Mouse (Mus musculus) frontal cortex, postnatal 36 days (tissue): ENCODE data around the gene Ybx2.
"Not testable (repeated sequence)": the region's sequence is repeated elsewhere in the genome, so short reads cannot be mapped to it uniquely, and the experiment has no call there.

Experiments
- DNase-seq, 2 experiments: peaks; one replicate each; pipeline ENCODE4 v3.0.0; 2022; ENCODE audit warnings: low spot score in 2 of 2

Gene Ybx2

DNA sequence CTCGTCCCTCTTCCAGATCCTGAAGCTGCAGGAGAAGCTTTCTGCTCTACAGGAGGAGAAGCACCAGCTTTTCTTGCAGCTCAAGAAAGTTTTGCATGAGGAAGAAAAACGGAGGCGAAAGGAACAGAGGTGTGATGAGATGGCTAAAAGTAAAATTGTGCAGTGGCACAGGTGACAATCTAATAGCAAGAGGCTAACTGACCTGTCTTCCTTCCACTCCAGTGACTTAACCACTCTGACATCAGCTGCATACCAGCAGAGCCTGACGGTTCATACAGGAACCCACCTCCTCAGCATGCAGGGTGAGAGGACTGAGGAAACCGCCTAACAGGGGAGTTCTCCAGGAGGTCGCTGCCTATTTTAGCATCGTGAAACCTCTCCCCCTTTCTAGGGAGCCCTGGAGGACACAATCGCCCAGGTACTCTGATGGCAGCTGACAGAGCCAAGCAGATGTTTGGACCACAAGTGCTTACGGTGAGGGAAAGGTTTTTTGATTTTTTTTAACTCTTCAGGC is 20.6 kb upstream of the Ybx2 start:
- DNase-seq: no peak

GRCm38 (mm10) chr11:69915667-69916627 is 19.6 kb upstream of the Ybx2 start:
- no peak for DNase-seq

DNA sequence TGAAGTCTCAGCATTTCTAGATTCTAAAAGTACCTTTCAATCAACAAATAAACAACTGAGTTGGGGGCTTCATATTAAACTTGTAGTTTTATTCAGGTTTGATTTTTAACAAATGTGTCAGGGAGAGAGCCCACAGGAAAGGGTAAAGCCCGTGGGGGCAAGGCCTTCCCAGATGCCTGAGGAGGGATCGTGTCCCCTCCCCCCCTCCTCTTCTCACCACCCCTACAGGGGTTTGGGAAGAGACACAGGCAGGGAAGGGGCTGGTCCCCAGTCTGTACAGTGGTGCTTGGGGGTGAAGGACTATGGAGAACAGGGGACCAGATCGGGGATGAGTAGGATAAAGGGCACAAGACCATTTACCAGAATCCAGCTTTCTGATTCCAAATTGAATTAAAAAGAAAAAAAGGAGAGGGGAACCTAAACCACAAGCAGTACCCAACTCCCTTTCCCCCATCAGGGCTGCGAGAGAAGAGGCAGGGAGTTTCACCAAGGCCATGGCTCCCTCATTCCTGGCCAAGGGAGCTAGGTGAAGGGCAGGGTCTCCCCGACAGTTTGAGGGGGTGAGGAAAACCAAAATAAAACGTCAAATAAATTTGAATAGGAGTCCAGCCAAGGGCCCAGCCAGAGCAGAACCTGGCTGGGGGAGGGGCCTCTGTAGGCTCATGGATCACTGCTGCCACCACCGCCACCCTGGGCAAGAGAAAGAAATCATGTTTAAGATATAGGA is 18.8 kb upstream of the Ybx2 start:
- DNase-seq: not testable (repeated sequence)

DNA sequence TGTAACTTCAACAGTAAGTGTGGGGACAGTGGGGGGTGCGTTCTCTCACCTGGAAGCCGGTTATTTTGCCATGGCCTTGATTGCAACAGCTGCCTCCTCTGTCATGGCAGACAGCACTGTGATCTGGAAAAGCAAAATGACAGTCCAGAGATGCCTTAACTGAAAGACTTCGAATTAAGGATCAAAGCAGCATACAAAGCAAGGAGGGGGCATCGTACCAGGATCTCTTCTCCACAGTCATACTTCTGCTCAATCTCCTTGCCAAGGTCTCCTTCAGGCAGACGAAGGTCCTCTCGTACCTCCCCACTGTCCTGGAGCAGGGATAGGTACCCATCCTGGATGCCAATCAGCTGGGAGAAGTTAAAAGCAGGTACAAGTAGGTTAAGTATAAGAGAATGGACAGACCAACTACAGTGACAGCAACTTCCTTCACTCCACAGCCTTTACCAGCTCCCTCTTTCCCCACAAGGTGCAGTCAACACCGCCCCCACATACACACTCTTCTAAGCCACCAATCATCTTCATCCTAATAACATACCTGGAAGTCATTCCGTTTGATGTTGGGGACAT is 18.1 kb upstream of the Ybx2 start:
- DNase-seq: no peak

GRCm38 (mm10) chr11:69918118-69918517 is 17.5 kb upstream of the Ybx2 start:
- DNase-seq: no peak

DNA sequence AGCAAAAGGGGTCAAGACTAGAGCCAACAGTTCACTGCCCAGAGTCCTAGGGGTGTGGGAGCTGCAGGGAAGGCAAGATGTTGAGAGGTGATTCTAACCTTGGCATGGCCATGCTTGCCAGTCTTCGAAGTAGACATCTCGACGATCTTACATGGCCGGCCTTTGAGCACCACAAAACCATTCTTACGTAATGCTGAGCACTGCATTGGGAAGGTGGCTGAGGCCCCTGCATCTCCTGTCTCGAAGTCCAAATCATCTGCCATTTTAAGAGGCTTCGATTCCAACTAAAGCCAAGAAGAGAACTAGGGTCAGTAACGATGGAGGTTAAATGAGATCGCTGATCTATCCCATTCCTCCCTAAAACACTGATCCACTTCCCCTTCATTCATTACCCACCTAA is 16.5 kb upstream of the Ybx2 start:
- DNase-seq: no peak

- peak in 1 of 2 experiments; percentile 34 for DNase-seq
These were observed 15.8 kb upstream of the Ybx2 start for GRCm38 (mm10) chr11:69919661-69920265.

DNA sequence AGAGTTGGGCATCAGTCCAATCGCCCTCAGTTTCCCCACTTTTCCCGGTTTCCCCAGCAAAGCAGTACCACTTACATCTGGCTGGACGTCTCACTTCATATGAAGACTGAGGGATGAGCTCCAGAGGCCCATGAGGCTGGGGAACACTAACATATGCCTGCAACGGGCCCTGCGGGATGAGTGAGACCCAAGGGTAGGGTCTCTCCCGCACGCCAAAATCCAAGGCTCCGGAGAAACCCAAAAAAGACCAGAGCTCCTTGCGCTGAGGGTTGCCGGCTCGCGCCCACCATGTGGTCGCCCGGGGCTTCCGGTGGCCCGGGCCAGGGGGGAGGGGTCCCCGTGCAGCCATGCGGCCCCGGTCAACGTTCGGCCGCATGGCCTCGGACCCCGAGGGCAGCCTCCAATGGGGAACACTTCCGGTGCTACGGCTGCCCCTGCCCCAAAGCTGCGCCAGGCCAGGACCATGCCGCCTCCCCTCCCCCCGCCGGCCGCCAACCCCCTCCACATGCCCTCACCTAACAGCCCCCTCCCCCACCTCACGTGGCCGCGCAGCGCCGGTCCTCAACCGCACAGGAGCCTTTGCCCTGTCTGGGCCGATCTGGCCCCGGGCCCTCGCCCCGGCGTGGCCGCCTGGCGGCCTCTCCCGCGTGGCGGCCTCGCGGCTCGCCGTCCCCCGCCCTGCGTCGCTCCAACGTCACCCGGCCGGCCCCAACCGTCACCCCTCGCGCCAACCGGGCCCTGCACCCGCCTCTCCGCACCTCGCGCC is 15.1 kb upstream of the Ybx2 start:
- no peak for DNase-seq

DNA sequence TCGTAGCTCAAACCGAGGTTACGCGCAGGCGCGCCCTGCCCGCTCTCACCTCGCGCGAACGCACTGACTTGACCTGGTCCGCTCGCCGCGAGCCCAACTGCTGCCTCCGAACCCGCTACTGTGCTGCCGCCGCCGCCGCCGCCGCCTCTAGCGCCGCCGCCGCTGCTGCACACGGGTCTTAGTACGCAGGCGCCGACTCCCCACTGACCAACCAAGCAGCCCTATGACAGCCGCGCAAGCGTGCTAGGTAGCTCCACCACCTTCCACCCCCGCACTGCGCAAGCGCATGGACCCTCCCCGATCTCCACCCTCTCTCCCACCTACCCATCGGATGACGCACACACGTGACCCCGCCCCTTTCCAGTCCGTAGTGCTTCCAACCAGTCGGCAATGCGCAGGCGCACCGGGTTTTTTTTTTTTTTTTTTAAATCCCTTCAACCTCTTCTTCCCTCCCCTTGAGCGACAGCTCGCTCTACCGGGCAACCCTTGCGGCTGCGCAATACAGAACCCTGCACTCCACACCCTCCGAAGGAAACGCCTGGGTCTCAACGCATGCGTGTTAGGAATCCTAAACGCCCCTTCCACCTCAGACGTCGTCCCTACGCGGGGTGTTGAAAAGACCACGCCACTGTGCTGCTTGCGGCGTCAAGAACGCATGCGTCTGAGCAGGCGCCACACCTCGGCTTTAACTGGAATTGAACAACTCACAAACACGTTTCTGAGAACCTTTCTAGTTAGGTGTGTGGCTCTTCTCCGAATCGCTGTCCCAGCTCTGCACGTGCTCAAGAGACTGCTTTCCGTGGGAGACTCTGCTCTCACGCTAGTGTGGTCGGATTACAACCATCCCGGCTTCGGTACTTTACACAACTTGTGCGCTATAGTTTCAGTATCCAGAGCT is 14.2 kb upstream of the Ybx2 start, which contains the start of gene Eif5a:
Gene Eif5a (minus strand): TSS at position 845 of the 898 bp plus-strand sequence.
- DNase-seq: peak; percentile 100

DNA sequence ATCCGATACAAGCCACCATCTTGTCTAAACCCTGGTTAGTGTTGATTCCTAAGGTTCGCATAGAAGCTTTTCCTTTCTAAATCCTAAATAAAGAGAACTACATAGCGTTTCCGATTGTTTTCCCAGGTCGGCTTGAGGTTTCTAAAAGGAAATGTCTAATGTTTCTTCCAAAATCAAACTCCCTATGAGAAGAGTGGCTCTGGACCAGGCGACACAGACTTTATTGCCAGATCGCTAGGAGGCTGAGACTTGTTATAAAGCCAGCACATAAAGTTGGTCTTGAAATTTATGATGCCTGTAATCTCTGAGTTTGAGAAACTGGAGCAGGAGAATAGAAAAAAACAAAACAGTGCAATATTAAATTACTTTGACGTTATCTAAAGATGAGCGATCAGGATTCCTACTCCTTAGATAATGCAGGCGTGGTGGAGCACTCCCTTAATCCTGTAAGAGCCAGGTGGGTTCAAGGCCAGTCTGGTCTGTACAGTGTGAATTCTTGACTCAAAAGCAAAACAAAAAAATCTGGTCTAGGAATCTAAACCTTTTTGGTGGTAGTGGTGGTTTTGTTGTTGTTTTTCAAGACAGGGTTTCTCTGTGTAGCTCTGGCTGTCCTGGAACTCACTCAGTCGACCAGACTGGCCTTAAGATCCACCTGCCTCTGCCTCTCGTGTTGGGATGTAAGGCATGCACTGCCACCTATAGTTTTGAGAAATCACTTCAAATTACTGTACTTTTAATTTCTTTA is 13.4 kb upstream of the Ybx2 start:
- DNase-seq: no peak

- DNase-seq: no peak
These were observed 12.8 kb upstream of the Ybx2 start for GRCm38 (mm10) chr11:69922796-69923195.

DNA sequence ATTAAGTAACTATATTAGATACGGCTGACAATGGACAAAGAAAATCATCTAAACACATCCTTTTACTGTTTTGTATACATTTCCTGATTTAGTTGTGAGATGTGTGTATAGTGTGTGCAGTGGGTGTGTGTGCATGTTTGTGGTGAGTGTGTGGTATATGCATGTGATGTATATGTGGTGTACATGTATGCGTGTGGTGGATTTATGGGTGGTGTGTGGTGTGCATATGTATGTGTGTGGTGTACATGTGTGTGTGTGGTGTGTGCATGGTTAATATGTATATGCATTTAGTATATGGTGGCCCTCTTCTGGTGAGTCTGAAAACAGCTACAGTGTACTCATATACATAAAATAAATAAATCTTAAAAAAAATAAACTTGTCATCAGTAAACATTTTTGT is 8.1 kb upstream of the Ybx2 start:
- no peak for DNase-seq

GRCm38 (mm10) chr11:69929712-69930111 is 5.9 kb upstream of the Ybx2 start:
- DNase-seq: no peak

GRCm38 (mm10) chr11:69930176-69930575 is 5.4 kb upstream of the Ybx2 start:
- DNase-seq: not testable (repeated sequence)

- DNase-seq: no peak
These were observed 4.5 kb upstream of the Ybx2 start for GRCm38 (mm10) chr11:69930967-69931537.

DNA sequence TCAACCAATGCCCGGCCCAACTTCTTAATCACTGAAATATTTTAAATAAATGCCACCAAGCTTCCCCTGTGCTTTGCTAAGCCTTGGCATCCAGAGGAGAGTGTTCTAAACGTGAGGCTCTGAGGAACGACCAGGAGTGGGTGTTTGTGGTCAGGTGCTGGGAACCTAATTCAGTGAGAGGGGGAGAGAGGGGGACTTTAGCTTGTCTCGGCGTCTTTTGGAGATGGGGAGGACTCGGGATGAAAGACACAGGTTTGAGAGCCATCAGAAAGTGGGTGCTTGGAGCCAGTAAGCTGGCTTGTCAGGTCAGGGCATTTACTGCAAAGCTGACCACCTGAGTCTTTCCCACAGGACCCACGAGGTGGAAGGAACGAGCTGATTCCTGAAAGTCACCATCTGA is 3.8 kb upstream of the Ybx2 start:
- DNase-seq: no peak

DNA sequence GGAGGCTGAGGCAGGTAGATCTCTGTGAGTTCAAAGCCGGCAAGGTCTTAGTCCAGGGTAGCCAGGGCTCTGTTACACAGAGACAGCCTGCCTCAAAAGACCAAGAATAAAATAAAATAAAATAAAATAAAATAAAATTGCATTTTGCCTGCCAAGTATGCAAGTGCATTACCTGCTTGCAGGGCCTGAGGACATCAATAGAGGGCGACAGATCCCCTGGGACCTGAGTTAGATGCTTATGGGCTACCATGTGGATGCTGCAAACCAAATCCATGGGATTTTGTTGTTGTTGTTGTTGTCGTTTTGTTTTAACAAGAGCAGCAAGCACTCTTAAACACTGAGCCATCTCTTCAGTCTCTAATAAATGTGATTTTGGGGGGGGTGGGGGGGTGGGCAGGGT is 3.3 kb upstream of the Ybx2 start:
- no peak for DNase-seq

- DNase-seq: no peak
These were observed 2.5 kb upstream of the Ybx2 start for GRCm38 (mm10) chr11:69933066-69933465.

DNA sequence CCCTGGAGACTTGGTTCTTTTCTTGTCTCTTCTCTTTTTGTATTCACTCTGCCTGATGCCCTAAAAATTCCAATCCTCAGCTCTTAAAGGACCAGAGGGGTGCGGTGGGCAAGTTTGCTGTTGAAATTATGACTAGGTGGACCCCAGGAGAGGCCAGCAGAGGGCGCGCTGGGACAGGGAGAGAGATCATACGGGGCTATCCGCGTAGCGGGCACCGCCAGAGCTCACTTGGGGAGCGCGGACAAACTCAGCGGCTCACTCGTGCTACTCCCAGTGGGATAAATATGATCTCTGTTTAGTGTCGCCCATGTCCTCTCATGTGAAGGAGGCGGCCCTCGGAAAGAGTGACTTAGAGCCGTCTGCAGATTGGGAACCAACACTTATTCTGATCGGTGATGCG is 1.4 kb upstream of the Ybx2 start:
- DNase-seq: peak; percentile 83 to 91
